Mouse (Mus musculus): ENCODE measurements around the gene Tmem210. TPM values are rescaled to one million over a fixed set of nuclear protein-coding genes. Genes with fewer than 3 reads are reported as not detected.
A peak's percentile ranks its signal among the peaks of the same experiment; 100 is the strongest.

The Tmem210 gene
- polyA plus RNA-seq, 1 experiment from 2014 or later = not detected

DNA sequence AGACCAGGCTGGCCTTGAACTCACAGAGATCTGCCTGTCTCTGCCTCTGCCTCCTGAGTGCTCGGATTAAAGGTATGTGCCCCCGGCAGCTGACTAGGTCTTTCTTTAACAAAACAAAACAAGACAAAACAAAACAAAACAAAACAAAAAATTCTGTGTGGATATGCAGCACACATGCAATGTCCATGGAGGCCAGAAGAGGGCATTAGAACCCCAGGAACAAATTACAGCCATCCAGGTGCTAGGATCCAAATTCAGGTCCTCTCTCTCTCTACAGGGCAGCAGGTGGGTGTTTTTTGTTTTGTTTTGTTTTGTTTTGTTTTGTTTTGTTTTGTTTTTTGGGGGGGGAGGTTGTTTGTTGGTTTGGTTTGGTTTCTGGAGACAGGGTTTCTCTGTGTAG, 29.1 kb upstream of the Tmem210 start:
- no peak for ATAC-seq

DNA sequence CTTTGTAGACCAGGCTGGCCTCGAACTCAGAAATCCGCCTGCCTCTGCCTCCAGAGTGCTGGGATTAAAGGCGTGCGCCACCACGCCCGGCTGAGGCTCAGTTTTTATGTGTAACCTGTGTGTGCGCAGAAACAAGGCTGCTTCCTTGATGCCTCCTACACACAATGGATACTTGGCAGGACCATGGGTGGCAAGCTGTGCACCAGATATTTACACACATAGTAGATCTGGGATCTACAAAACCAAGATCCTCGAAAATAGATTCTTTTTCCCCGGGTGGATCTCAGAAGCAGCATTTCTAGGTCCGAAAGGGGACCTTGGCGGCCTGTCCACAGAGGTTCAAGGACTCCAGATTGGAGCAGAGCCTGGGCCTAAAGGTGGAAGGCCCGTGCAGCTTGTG, 26.1 kb upstream of the Tmem210 start:
- H3K27me3 ChIP-seq (ENCODE audit: insufficient read depth, low read length) = no peaks in the 10 kb centered on the region
- peak overlapping the region; percentile 61 for H3K27ac ChIP-seq (ENCODE audit: low read depth)
- TF ChIP-seq CTCF (IDR thresholded peaks at IDR 0.05; ENCODE audit: low read depth) (no peak), EP300 (IDR thresholded peaks at IDR 0.05; ENCODE audit: low read depth) (no peak)
- DNase-seq (no peak), ATAC-seq (peak; percentile 10)
- no peaks in the 10 kb centered on the region for H3K36me3 ChIP-seq (replicated peaks; ENCODE audit: insufficient read depth, low read length)
- no peaks in the 10 kb centered on the region for H3K9me3 ChIP-seq (ENCODE audit: low read length)
- peak overlapping the region; percentile 93 for H3K4me2 ChIP-seq (ENCODE audit: low read depth, low read length)
- 35% methylated on average over 11 of the region's 12 CpGs for WGBS (ENCODE audit: insufficient replicate concordance)
- peaks cover 43% of the 10 kb centered on the region for H3K4me1 ChIP-seq (ENCODE audit: insufficient read depth)
- H3K4me3 ChIP-seq (ENCODE audit: low read depth, low read length) = peak overlapping the region; percentile 86
- H3K9ac ChIP-seq (replicated peaks) = peak overlapping the region; percentile 70

More for the DNA sequence above, 29.1 kb upstream of the Tmem210 start:
- Histone ChIP-seq H3K27me3 (ENCODE audit: insufficient read depth, low read length) (no peaks in the 10 kb centered on the region), H3K36me3 (replicated peaks; ENCODE audit: insufficient read depth, low read length) (no peaks in the 10 kb centered on the region), H3K9ac (replicated peaks) (no peak overlapping the region), H3K4me3 (ENCODE audit: low read depth, low read length) (no peak overlapping the region), H3K9me3 (ENCODE audit: low read length) (no peaks in the 10 kb centered on the region), H3K4me1 (ENCODE audit: insufficient read depth) (peaks cover 27% of the 10 kb centered on the region), H3K4me2 (ENCODE audit: low read depth, low read length) (no peak overlapping the region), H3K27ac (ENCODE audit: low read depth) (no peak overlapping the region)
- DNase-seq = no peak
- peak; percentile 71 for TF ChIP-seq CTCF (IDR thresholded peaks at IDR 0.05; ENCODE audit: low read depth)
- no peak for TF ChIP-seq EP300 (IDR thresholded peaks at IDR 0.05; ENCODE audit: low read depth)
- 49% methylated on average over 2 of the region's 2 CpGs for WGBS (ENCODE audit: insufficient replicate concordance)

DNA sequence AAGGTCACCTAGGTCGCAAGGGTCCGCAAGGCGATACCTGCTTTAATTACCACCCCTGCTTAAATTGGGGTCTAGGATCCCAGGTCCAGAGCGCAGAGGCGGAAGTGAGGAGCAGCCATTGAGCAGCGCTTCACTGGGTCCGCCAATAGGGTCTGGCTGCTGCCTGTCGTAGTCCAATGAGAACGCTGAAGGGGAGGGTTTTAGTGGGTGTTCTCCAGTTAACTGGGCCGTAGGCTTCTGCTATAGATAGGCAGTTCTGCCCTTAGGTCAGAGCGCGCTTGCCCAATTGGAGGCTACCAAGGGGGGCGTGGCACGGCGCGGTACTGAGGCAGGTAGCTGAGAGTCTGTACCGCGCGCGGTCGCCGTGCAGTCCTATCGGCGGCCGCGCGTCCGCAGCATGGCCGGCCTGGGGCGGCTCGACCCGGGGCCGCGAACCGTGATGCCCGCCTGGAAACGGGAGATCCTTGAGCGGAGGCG, 25.6 kb upstream of the Tmem210 start, which contains the start of gene Tprn:
Tprn (plus strand) TSS at position 328 of the 477 bp plus-strand sequence.
- peaks cover 48% of the 10 kb centered on the region for H3K4me1 ChIP-seq (ENCODE audit: insufficient read depth)
- H3K9me3 ChIP-seq (ENCODE audit: low read length) = no peaks in the 10 kb centered on the region
- H3K4me2 ChIP-seq (ENCODE audit: low read depth, low read length) = peak within 1 kb of the TSS; percentile 93
- peak within 1 kb of the TSS; percentile 74 for H3K9ac ChIP-seq (replicated peaks)
- ATAC-seq (peak; percentile 93), DNase-seq (peak; percentile 96)
- H3K27me3 ChIP-seq (ENCODE audit: insufficient read depth, low read length) = no peaks in the 10 kb centered on the region
- peak within 1 kb of the TSS; percentile 86 for H3K4me3 ChIP-seq (ENCODE audit: low read depth, low read length)
- WGBS (ENCODE audit: insufficient replicate concordance) = under 1% methylated on average over 39 of the region's 39 CpGs
- peak within 1 kb of the TSS; percentile 61 for H3K27ac ChIP-seq (ENCODE audit: low read depth)
- TF ChIP-seq EP300 (IDR thresholded peaks at IDR 0.05; ENCODE audit: low read depth) (peak; percentile 49), CTCF (IDR thresholded peaks at IDR 0.05; ENCODE audit: low read depth) (no peak)
- no peaks in the 10 kb centered on the region for H3K36me3 ChIP-seq (replicated peaks; ENCODE audit: insufficient read depth, low read length)

GRCm38 (mm10) chr2:25262795-25263622, 24.9 kb upstream of the Tmem210 start:
- H3K4me1 ChIP-seq (ENCODE audit: insufficient read depth) = peaks cover 55% of the 10 kb centered on the region
- H3K27ac ChIP-seq (ENCODE audit: low read depth) = peak overlapping the region; percentile 52
- peak; percentile 15 for ATAC-seq
- H3K36me3 ChIP-seq (replicated peaks; ENCODE audit: insufficient read depth, low read length) = 0 out of 2 replicates have a peak, but pooled peaks cover 2% of the 10 kb centered on the region
- peak overlapping the region; percentile 74 for H3K9ac ChIP-seq (replicated peaks)
- H3K4me2 ChIP-seq (ENCODE audit: low read depth, low read length) = peak overlapping the region; percentile 93
- H3K27me3 ChIP-seq (ENCODE audit: insufficient read depth, low read length) = no peaks in the 10 kb centered on the region
- WGBS (ENCODE audit: insufficient replicate concordance) = 1% methylated on average over 79 of the region's 82 CpGs
- H3K4me3 ChIP-seq (ENCODE audit: low read depth, low read length) = peak overlapping the region; percentile 86
- no peaks in the 10 kb centered on the region for H3K9me3 ChIP-seq (ENCODE audit: low read length)
- DNase-seq = peak; percentile 56
- TF ChIP-seq EP300 (IDR thresholded peaks at IDR 0.05; ENCODE audit: low read depth) = no peak
- TF ChIP-seq CTCF (IDR thresholded peaks at IDR 0.05; ENCODE audit: low read depth) = 0 out of 2 replicates have a peak, but pooled peaks have one; percentile 7

DNA sequence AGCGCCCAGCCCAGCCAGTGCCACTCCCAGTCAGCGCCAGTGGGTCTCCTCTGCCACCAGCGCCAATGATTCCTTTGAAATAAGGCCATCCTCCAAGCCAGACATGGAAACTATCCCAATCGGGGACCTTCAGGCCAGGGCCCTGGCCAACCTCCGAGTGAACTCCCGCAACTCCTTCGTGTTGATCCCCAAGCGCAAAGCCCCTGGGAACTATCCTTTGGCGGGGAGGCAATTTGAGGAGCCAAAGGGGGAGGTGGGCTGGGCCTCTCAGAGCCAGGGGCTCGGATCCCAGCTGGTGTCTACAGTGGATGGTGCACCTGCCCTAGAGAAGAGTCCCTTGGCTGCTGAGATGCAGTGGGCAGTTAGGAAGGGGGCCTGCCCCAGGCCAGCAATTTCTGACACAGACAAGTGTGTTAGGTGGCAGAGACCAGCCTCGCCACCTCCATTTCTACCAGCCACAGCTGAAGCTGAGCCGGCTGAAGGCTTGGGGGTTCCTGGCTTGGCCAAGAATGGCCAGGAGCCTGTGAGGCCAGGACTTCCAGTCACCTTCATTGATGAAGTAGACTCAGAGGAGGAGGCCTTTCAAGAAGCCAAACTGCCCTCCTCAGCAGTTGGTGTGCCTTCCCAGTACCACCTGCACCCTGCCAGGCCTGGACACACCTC, 24.2 kb upstream of the Tmem210 start:
- H3K4me1 ChIP-seq (ENCODE audit: insufficient read depth) = peaks cover 57% of the 10 kb centered on the region
- peak overlapping the region; percentile 93 for H3K4me2 ChIP-seq (ENCODE audit: low read depth, low read length)
- peak overlapping the region; percentile 74 for H3K9ac ChIP-seq (replicated peaks)
- 0 out of 2 replicates have a peak, but pooled peaks cover 2% of the 10 kb centered on the region for H3K36me3 ChIP-seq (replicated peaks; ENCODE audit: insufficient read depth, low read length)
- no peaks in the 10 kb centered on the region for H3K27me3 ChIP-seq (ENCODE audit: insufficient read depth, low read length)
- WGBS (ENCODE audit: insufficient replicate concordance) = 34% methylated on average over 11 of the region's 12 CpGs
- peak overlapping the region; percentile 86 for H3K4me3 ChIP-seq (ENCODE audit: low read depth, low read length)
- DNase-seq (no peak), ATAC-seq (no peak)
- no peaks in the 10 kb centered on the region for H3K9me3 ChIP-seq (ENCODE audit: low read length)
- no peak for TF ChIP-seq EP300 (IDR thresholded peaks at IDR 0.05; ENCODE audit: low read depth)
- no peak for TF ChIP-seq CTCF (IDR thresholded peaks at IDR 0.05; ENCODE audit: low read depth)
- 0 out of 2 replicates have a peak overlapping the region, but pooled peaks have one; percentile 0 for H3K27ac ChIP-seq (ENCODE audit: low read depth)

GRCm38 (mm10) chr2:25264286-25264660, 23.7 kb upstream of the Tmem210 start:
- peak overlapping the region; percentile 21; the same call in 1 of the 2 replicates for H3K9ac ChIP-seq (replicated peaks)
- H3K4me2 ChIP-seq (ENCODE audit: low read depth, low read length) = peak overlapping the region; percentile 93
- H3K4me3 ChIP-seq (ENCODE audit: low read depth, low read length) = 0 out of 2 replicates have a peak overlapping the region, but pooled peaks have one; percentile 13
- no peaks in the 10 kb centered on the region for H3K9me3 ChIP-seq (ENCODE audit: low read length)
- H3K4me1 ChIP-seq (ENCODE audit: insufficient read depth) = peaks cover 57% of the 10 kb centered on the region
- no peak overlapping the region for H3K27ac ChIP-seq (ENCODE audit: low read depth)
- ATAC-seq = no peak
- 74% methylated on average over 5 of the region's 5 CpGs for WGBS (ENCODE audit: insufficient replicate concordance)
- TF ChIP-seq CTCF (IDR thresholded peaks at IDR 0.05; ENCODE audit: low read depth) (no peak), EP300 (IDR thresholded peaks at IDR 0.05; ENCODE audit: low read depth) (no peak)
- no peak for DNase-seq
- H3K36me3 ChIP-seq (replicated peaks; ENCODE audit: insufficient read depth, low read length) = peaks cover 7% of the 10 kb centered on the region
- H3K27me3 ChIP-seq (ENCODE audit: insufficient read depth, low read length) = no peaks in the 10 kb centered on the region
